In genomic region chr19:32480255-32480654, GRCm38 (mm10) we compare ENCODE assay signal across 32 mouse cellular contexts. TPM values are rescaled to one million over a fixed set of nuclear protein-coding genes. Genes with fewer than 3 reads are reported as not detected.
DNase-seq lines count a peak whose midpoint lies in the region; ATAC-seq and TF ChIP-seq lines count a peak whose summit lies in the region.
"Had no signal": no experiment of that assay in that cellular context is flagged by ENCODE, and none has a peak within 500 bp of the region (broad histone marks: within the 10 kb centered on the region; RNA-seq: fewer than 3 reads in every experiment).

No protein-coding gene starts in this region.

- 16% methylated on average over 5 of the region's 5 CpGs for WGBS in liver, embryonic 14.5 days (ENCODE audit: insufficient replicate concordance)
- 85% methylated on average over 5 of the region's 5 CpGs for WGBS in hindbrain, embryonic 12.5 days

- no peak for TF ChIP-seq CTCF in liver, embryonic 14.5 days (IDR thresholded peaks at IDR 0.05; ENCODE audit: low read depth)

- no peaks in the 10 kb centered on the region for H3K36me3 ChIP-seq in liver, embryonic 14.5 days (replicated peaks; ENCODE audit: control insufficient read depth, insufficient read depth, low read depth)
- H3K36me3 ChIP-seq in hindbrain, embryonic 12.5 days: no peaks in the 10 kb centered on the region
- H3K36me3 ChIP-seq: embryonic facial prominence, embryonic 10.5 days; embryonic facial prominence, embryonic 15.5 days; heart, embryonic 13.5 days; hindbrain, embryonic 10.5 days; neural tube, embryonic 15.5 days had no signal

- peak; percentile 48 for ATAC-seq in erythroid progenitor cell, adult 5-6 weeks (replicated peaks; ENCODE audit: low FRiP score, poor library complexity, severe bottlenecking)
- ATAC-seq in liver, embryonic 14.5 days (ENCODE audit: insufficient read depth): peak; percentile 14; the same call in 1 of the 2 replicates
- ATAC-seq in megakaryocyte-erythroid progenitor cell, adult 5-6 weeks (replicated peaks; ENCODE audit: low FRiP score, low TSS enrichment, poor library complexity, severe bottlenecking): peak; percentile 60
- no peak for ATAC-seq in hindbrain, embryonic 12.5 days (ENCODE audit: low FRiP score)
- ATAC-seq: activated CD4-positive, CD25-positive, alpha-beta regulatory T cell, adult 4 months; forebrain, embryonic 14.5 days; hindbrain, postnatal 0 days; intestine, embryonic 16.5 days; lung, postnatal 0 days had no signal

- H3K27ac ChIP-seq in liver, embryonic 14.5 days: peak overlapping the region; percentile 65
- H3K27ac ChIP-seq in hindbrain, embryonic 12.5 days: no peak overlapping the region
- H3K27ac ChIP-seq: embryonic facial prominence, embryonic 10.5 days; embryonic facial prominence, embryonic 15.5 days; heart, embryonic 13.5 days; hindbrain, embryonic 10.5 days; hindbrain, postnatal 0 days; neural tube, embryonic 15.5 days; stomach, postnatal 0 days had no signal

- DNase-seq in spleen, postnatal 36 days (ENCODE audit: low spot score in 2 of 2): peak; percentile 18 to 38
- DNase-seq in spleen, postnatal 14 days (ENCODE audit: low spot score in 2 of 2): no peak
- no peak for DNase-seq in liver, embryonic 14.5 days (ENCODE audit: low read depth in 3 of 3, low spot score in 3 of 3)
- DNase-seq in urinary bladder, postnatal 36 days (ENCODE audit: low spot score in 2 of 2): no peak
- DNase-seq in cerebellum, postnatal 4 days (ENCODE audit: low spot score in 2 of 2): no peak
- DNase-seq: adrenal gland, adult 8-10 months; cerebellum, adult 11 months; cerebellum, adult 9-11 months; heart, postnatal 14 days; kidney, adult 9 months; kidney, postnatal 10 days; layer of hippocampus, adult 9-11 months; lung, postnatal 4 days; midbrain, embryonic 14.5 days; retina, postnatal 1 day; right cerebral cortex, postnatal 14 days; thymus, adult 18-20 months; thymus, postnatal 36 days had no signal

- H3K9ac ChIP-seq in liver, embryonic 14.5 days (replicated peaks): peak overlapping the region; percentile 19; the same call in 1 of the 2 replicates
- no peak overlapping the region for H3K9ac ChIP-seq in hindbrain, embryonic 12.5 days
- H3K9ac ChIP-seq: embryonic facial prominence, embryonic 15.5 days; heart, embryonic 13.5 days; neural tube, embryonic 15.5 days had no signal

- no peaks in the 10 kb centered on the region for H3K27me3 ChIP-seq in liver, embryonic 14.5 days (ENCODE audit: control insufficient read depth, insufficient read depth, low read length)
- H3K27me3 ChIP-seq in hindbrain, embryonic 12.5 days: no peaks in the 10 kb centered on the region
- H3K27me3 ChIP-seq: embryonic facial prominence, embryonic 15.5 days; heart, embryonic 13.5 days; neural tube, embryonic 15.5 days had no signal

- TF ChIP-seq EP300 in liver, embryonic 14.5 days (IDR thresholded peaks at IDR 0.05; ENCODE audit: low read depth): peak; percentile 92

- H3K4me3 ChIP-seq in liver, embryonic 14.5 days (ENCODE audit: insufficient read depth in 1 of 2, low read depth in 2 of 2, low read length in 2 of 2): no peak overlapping the region
- no peak overlapping the region for H3K4me3 ChIP-seq in hindbrain, embryonic 12.5 days
- H3K4me3 ChIP-seq: embryonic facial prominence, embryonic 10.5 days; embryonic facial prominence, embryonic 15.5 days; heart, embryonic 13.5 days; hindbrain, embryonic 10.5 days; neural tube, embryonic 15.5 days had no signal

- H3K4me1 ChIP-seq in liver, embryonic 14.5 days (replicated peaks; ENCODE audit: control insufficient read depth in 2 of 2, insufficient read depth in 2 of 2, low read length in 1 of 2): peaks cover 67 to 77% of the 10 kb centered on the region in 2 experiments
- H3K4me1 ChIP-seq in hindbrain, embryonic 12.5 days: peaks cover 6% of the 10 kb centered on the region; the same call in 1 of the 2 replicates

- H3K4me2 ChIP-seq in liver, embryonic 14.5 days (ENCODE audit: low read depth): peak overlapping the region; percentile 28
- no peak overlapping the region for H3K4me2 ChIP-seq in hindbrain, embryonic 12.5 days (replicated peaks)
- H3K4me2 ChIP-seq: embryonic facial prominence, embryonic 15.5 days; heart, embryonic 13.5 days; neural tube, embryonic 15.5 days had no signal

- no peaks in the 10 kb centered on the region for H3K9me3 ChIP-seq in liver, embryonic 14.5 days (ENCODE audit: control insufficient read depth, low read length)
- no peaks in the 10 kb centered on the region for H3K9me3 ChIP-seq in hindbrain, embryonic 12.5 days (replicated peaks)
- H3K9me3 ChIP-seq: embryonic facial prominence, embryonic 10.5 days; embryonic facial prominence, embryonic 15.5 days; heart, embryonic 13.5 days; hindbrain, embryonic 10.5 days; neural tube, embryonic 15.5 days had no signal

RNA-seq across cellular contexts. Expression of gene Minpp1, which starts 5.3 kb away (rescaled TPM):
- total RNA-seq in erythroid progenitor cell, adult 5-6 weeks (2015; ENCODE audit: low replicate concordance): 55.3 and 67.4 TPM in 2 replicates
- 49.5 and 71.1 TPM in 2 replicates for total RNA-seq in erythroid progenitor cell, adult 5-6 weeks (2017; ENCODE audit: low replicate concordance)
- polyA plus RNA-seq in liver, embryonic 14.5 days (2012; rRNA removed): 35.9 and 36.6 TPM in 2 replicates
- polyA plus RNA-seq in liver, embryonic 14.5 days (2014; fragmentation: Nextera tagmentation; extraction: Ambion mirVana): 75.4 and 86.0 TPM in 2 replicates
- total RNA-seq in megakaryocyte-erythroid progenitor cell, adult 5-6 weeks (2014; fragmentation: Nextera tagmentation): 239 and 247 TPM in 2 replicates
- 192 and 210 TPM in 2 replicates for total RNA-seq in megakaryocyte-erythroid progenitor cell, adult 5-6 weeks (2017)
- 66.9 and 69.4 TPM in 2 replicates for polyA plus RNA-seq in hindbrain, embryonic 12.5 days (2016; fragmentation: Nextera tagmentation; extraction: Ambion mirVana)

RNA-seq across cellular contexts. Expression of gene Rpl9-ps6, which starts 13.9 kb away (rescaled TPM):
- 84.7 and 123 TPM in 2 replicates for total RNA-seq in erythroid progenitor cell, adult 5-6 weeks (2015; ENCODE audit: low replicate concordance)
- 19.6 and 57.5 TPM in 2 replicates for total RNA-seq in erythroid progenitor cell, adult 5-6 weeks (2017; ENCODE audit: low replicate concordance)
- polyA plus RNA-seq in liver, embryonic 14.5 days (2012; rRNA removed): 18.6 and 30.9 TPM in 2 replicates
- polyA plus RNA-seq in liver, embryonic 14.5 days (2014; fragmentation: Nextera tagmentation; extraction: Ambion mirVana): 89.1 and 90.4 TPM in 2 replicates
- 149 and 176 TPM in 2 replicates for total RNA-seq in megakaryocyte-erythroid progenitor cell, adult 5-6 weeks (2014; fragmentation: Nextera tagmentation)
- 113 and 151 TPM in 2 replicates for total RNA-seq in megakaryocyte-erythroid progenitor cell, adult 5-6 weeks (2017)
- 64.5 and 71.5 TPM in 2 replicates for polyA plus RNA-seq in hindbrain, embryonic 12.5 days (2016; fragmentation: Nextera tagmentation; extraction: Ambion mirVana)

Comparison
In these comparisons a context has a peak if more than half of its experiments do, and no peak if none do; other contexts are left out.
1. DNase-seq: peak in spleen, postnatal 36 days (2 of 2); none in spleen, postnatal 14 days (0 of 2), liver, embryonic 14.5 days (0 of 3), urinary bladder, postnatal 36 days (0 of 2) and cerebellum, postnatal 4 days (0 of 2).